Mouse (Mus musculus) limb, embryonic 15.5 days (tissue): ENCODE measurements around the gene Cx3cr1. TPM values are rescaled to one million over a fixed set of nuclear protein-coding genes. Genes with fewer than 3 reads are reported as not detected.

ENCODE experiments used
- ATAC-seq: fragments of 200-750 bp; cut with Nextera tagmentation; 2 replicates; pipeline ENCODE4 v1.8.0; 2017; ENCODE audit warnings: low read depth, moderate TSS enrichment; ENCODE audit not compliant: insufficient number of reproducible peaks, low FRiP score, low TSS enrichment
- H3K27ac ChIP-seq: fragments of 300-500 bp; sonication (generic); 2 replicates; pipeline ENCODE4 v1.5.1; 2015; ENCODE audit warnings: moderate library complexity, mild to moderate bottlenecking, inconsistent platforms
- H3K27me3 ChIP-seq: fragments of 300-500 bp; sonication (generic); 2 replicates; pipeline ENCODE4 v1.6.1; 2015; ENCODE audit warnings: inconsistent platforms
- H3K36me3 ChIP-seq: fragments of 300-500 bp; sonication (generic); 2 replicates; pipeline ENCODE4 v1.6.1; 2015; ENCODE audit warnings: inconsistent platforms
- H3K4me1 ChIP-seq: fragments of 300-500 bp; sonication (generic); 2 replicates; pipeline ENCODE4 v1.6.1; 2015; ENCODE audit warnings: inconsistent platforms
- H3K4me2 ChIP-seq: fragments of 300-500 bp; sonication (generic); 2 replicates; pipeline ENCODE4 v1.6.1; 2015; ENCODE audit warnings: mild to moderate bottlenecking, inconsistent platforms
- H3K4me3 ChIP-seq: fragments of 300-500 bp; sonication (generic); 2 replicates; pipeline ENCODE4 v1.5.1; 2015; ENCODE audit warnings: mild to moderate bottlenecking, inconsistent platforms
- H3K9ac ChIP-seq: fragments of 300-500 bp; sonication (generic); 2 replicates; pipeline ENCODE4 v1.6.1; 2015; ENCODE audit warnings: inconsistent platforms
- H3K9me3 ChIP-seq: fragments of 300-500 bp; sonication (generic); 2 replicates; pipeline ENCODE4 v1.6.1; 2016; ENCODE audit warnings: inconsistent platforms
- WGBS: fragments of 180-500 bp; shearing (Covaris S2); methylation state at CpG from one replicate; pipeline ENCODE4 v1.1.7; 2015; 5-methylcytosine and 5-hydroxymethylcytosine counted together
- polyA plus RNA-seq: library from polyadenylated mRNA; unstranded; fragments of >200 nt; fragmentation: Nextera tagmentation; extraction: Ambion mirVana; gene quantifications from 2 replicates; pipeline ENCODE4 v1.2.1, GENCODE M21; 2015

The Cx3cr1 gene
- polyA plus RNA-seq, 1 experiment from 2014 or later, result 16.0 TPM

DNA sequence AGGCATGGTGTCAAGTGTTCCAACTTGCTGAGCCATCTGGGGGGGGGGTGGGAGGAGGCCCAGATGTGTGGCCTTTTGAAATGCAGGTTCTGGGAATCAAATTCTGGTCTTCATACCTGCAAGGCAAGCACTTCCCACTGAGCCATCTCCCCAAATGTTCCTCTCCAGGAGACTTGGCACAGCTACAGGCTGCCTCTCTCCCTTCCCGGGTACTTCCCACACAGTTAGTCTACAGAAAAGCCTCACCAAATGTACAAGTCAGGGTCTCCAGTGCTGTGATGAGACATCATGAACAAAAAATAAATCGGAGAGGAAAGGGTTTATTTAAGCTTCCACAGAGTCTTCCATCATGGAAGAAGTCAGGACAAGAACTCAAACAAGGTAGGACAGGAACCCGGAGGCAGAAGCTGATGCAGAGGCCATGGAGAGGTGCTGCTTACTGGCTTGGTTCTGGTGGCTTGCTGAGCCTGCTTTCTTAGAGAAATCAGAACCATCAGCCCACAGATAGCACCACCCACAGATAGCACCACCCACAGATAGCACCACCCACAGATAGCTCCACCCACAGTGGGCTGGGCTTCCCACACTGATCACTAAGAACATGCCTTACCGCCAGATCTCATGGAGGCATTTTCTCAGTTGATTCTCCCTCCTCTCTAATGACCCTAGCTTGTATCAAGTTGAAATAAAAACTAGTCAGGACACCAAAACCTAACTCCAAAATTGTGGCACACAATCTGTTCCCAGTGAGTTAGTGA, 182.4 kb downstream of the Cx3cr1 start:
- 63% methylated on average over 4 of the region's 4 CpGs for WGBS
- Histone ChIP-seq H3K27ac (no peak overlapping the region), H3K4me3 (no peak overlapping the region), H3K36me3 (no peaks in the 10 kb centered on the region), H3K4me1 (no peaks in the 10 kb centered on the region), H3K4me2 (no peak overlapping the region), H3K9ac (no peak overlapping the region), H3K27me3 (no peaks in the 10 kb centered on the region), H3K9me3 (no peaks in the 10 kb centered on the region)
- no peak for ATAC-seq

DNA sequence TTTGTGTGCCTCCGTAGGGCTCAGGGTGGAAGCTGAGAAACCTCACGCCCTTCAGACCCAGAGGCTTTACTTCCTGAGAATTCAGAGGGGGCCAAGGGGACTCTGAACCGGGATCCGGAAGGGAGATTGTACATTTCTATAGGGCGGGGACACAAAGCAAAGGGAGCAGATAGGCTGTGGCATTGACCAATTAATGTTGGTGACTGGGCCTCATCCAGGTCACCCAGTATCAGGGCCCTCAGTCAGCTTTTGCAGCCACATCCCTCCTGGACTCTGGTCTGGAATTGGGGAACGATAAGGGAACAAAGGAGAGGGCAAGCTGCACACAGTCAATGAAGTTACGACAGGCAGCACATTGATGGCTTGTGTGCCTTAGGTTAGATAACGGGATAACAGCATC, 215.5 kb downstream of the Cx3cr1 start:
- no peak overlapping the region for H3K9ac ChIP-seq
- H3K4me1 ChIP-seq, result 0 out of 2 replicates have a peak, but pooled peaks cover 2% of the 10 kb centered on the region
- no peak for ATAC-seq
- H3K36me3 ChIP-seq, result no peaks in the 10 kb centered on the region
- H3K27me3 ChIP-seq, result no peaks in the 10 kb centered on the region
- H3K27ac ChIP-seq, result no peak overlapping the region
- no peak overlapping the region for H3K4me3 ChIP-seq
- H3K4me2 ChIP-seq, result no peak overlapping the region
- WGBS, result 70% methylated on average over 8 of the region's 8 CpGs
- H3K9me3 ChIP-seq, result no peaks in the 10 kb centered on the region

DNA sequence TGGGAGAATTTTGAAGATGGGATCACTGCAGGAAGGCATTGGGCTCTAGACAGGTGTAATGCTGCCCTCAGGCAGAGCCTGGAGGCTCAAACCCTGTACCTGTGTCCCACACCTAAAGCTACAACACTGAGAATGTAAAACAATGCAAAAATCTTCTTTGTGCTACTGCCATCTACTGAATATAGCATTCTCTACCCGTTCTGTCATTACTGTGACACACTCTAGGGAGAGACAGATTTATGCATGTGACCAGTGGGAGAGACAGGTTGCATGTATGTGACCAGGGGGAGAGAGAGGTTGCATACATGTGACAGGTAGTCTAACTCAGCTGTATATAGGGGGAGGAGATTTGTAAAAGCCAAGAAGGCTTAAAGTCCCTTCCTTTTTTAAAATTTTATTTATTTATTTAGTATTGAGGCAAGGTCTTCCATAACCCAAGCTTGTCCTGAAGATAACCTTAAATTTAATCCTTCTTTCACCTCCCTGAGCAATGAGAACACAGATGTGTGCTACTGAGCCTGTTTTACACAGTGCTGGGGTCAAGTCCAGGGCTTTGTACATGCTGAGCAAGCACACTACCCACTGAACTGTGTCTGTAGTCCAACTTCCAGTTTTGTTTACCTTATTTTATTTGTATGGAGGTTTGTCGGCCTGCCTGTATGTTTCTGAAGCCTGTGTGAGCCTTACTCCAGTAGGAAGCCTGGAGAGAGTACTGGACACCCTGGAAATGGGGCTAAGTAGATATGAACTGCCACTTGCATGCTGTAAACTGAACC, 216.4 kb downstream of the Cx3cr1 start:
- WGBS, result 70% methylated on average over 2 of the region's 2 CpGs
- H3K9me3 ChIP-seq, result no peaks in the 10 kb centered on the region

DNA sequence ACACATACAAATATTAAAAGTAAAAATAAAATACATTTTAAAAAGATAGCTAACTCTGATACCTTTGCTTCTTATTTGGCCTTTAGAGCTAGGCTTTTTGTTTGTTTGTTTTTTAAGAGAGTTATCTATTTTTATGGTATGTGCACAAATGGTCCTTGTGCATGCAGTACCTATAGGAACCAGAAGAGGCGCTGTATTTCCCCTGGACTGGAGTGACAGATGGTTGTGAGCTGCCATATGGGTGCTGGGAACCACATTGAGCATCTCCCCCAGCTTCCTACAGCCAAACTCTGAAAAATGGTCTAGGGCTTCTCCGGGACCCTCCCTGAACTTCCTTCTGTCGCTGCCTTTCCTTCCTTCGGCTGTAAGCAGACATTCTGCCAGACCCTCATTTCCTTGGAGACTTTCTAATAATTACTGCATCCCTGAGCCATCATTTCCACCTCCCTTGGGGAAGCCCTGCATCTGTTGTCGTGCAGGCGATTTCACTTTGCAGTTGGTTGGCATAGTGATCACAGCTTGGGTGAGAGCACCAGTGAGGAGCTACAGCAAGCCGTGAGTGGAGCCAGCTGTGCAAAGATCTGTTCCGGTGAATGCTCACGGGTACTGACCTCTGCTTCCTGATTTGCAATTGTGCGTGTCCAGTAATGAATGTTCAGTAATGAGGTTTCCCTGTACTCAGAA, 217.2 kb downstream of the Cx3cr1 start:
- H3K4me3 ChIP-seq, result no peak overlapping the region
- no peak overlapping the region for H3K4me2 ChIP-seq
- WGBS, result 60% methylated on average over 10 of the region's 10 CpGs
- H3K27ac ChIP-seq, result no peak overlapping the region
- H3K9ac ChIP-seq, result no peak overlapping the region
- ATAC-seq, result no peak
- peaks cover under 1% of the 10 kb centered on the region; the same call in 1 of the 2 replicates for H3K27me3 ChIP-seq
- H3K9me3 ChIP-seq, result no peaks in the 10 kb centered on the region
- H3K36me3 ChIP-seq, result no peaks in the 10 kb centered on the region
- H3K4me1 ChIP-seq, result 0 out of 2 replicates have a peak, but pooled peaks cover 8% of the 10 kb centered on the region

More for the DNA sequence above, 216.4 kb downstream of the Cx3cr1 start:
- Histone ChIP-seq H3K4me2 (no peak overlapping the region), H3K4me3 (no peak overlapping the region), H3K9ac (no peak overlapping the region), H3K36me3 (no peaks in the 10 kb centered on the region), H3K27ac (no peak overlapping the region), H3K27me3 (no peaks in the 10 kb centered on the region), H3K4me1 (0 out of 2 replicates have a peak, but pooled peaks cover 8% of the 10 kb centered on the region)
- ATAC-seq, result no peak

Other genes with a start within 250 kb of the Cx3cr1 start
- gene Scn11a, start 244.4 kb downstream of the Cx3cr1 start, polyA plus RNA-seq, result 0.09 TPM in 1 of 2 replicates, not detected in the other
- gene Wdr48, start 175.0 kb downstream of the Cx3cr1 start, polyA plus RNA-seq, result 48.5 and 48.9 TPM in 2 replicates
- 35.5 and 35.8 TPM in 2 replicates for gene Gorasp1, start 132.3 kb downstream of the Cx3cr1 start, polyA plus RNA-seq
- 0.09 and 0.13 TPM in 2 replicates for gene Ttc21a, start 132.3 kb downstream of the Cx3cr1 start, polyA plus RNA-seq
- 8.3 and 9.1 TPM in 2 replicates for gene Csrnp1, start 85.2 kb downstream of the Cx3cr1 start, polyA plus RNA-seq
- gene Xirp1, start 46.3 kb downstream of the Cx3cr1 start, polyA plus RNA-seq, result 1.2 and 4.8 TPM in 2 replicates
- gene Ccr8, start 22.2 kb upstream of the Cx3cr1 start, polyA plus RNA-seq, result 5.2 and 6.6 TPM in 2 replicates
- gene Slc25a38, start 40.5 kb upstream of the Cx3cr1 start, polyA plus RNA-seq, result 27.4 and 30.2 TPM in 2 replicates
- gene Rpsa, start 57.8 kb upstream of the Cx3cr1 start, polyA plus RNA-seq, result 1,290 and 1,462 TPM in 2 replicates
- 0.18 and 0.24 TPM in 2 replicates for gene Mobp, start 79.8 kb upstream of the Cx3cr1 start, polyA plus RNA-seq
- 0.45 TPM in 2 replicates for gene Myrip, start 231.6 kb upstream of the Cx3cr1 start, polyA plus RNA-seq